Mouse (Mus musculus) neural tube, embryonic 11.5 days (tissue): ENCODE measurements at regions not wholly inside any gene's neighbourhood (a gene's known extent, or its start where the extent isn't known, plus 50 kb on each side); places are given as distances from the start of the nearest gene placed in this dataset.
A peak's percentile ranks its signal among the peaks of the same experiment; 100 is the strongest.

ENCODE experiments used
- ATAC-seq: fragments of 200-750 bp; cut with Nextera tagmentation; 2 replicates; pipeline ENCODE4 v1.8.0; 2017; ENCODE audit warnings: moderate number of reproducible peaks, mild to moderate bottlenecking, moderate TSS enrichment, moderate library complexity; ENCODE audit not compliant: insufficient read depth, low FRiP score, low TSS enrichment
- DNase-seq: peaks from one replicate; pipeline ENCODE4 v3.0.0-alpha.2; 2015; ENCODE audit warnings: low spot score
- H3K27ac ChIP-seq: fragments of 300-500 bp; sonication (generic); 2 replicates; pipeline ENCODE4 v1.5.1; 2014; ENCODE audit warnings: low read depth, mild to moderate bottlenecking, low read length
- H3K27me3 ChIP-seq: fragments of 300-500 bp; sonication (generic); 2 replicates; pipeline ENCODE4 v1.6.1; 2014; ENCODE audit warnings: mild to moderate bottlenecking, low read length, mixed read lengths; ENCODE audit not compliant: control insufficient read depth, insufficient read depth
- H3K36me3 ChIP-seq: fragments of 300-500 bp; sonication (generic); 2 replicates; pipeline ENCODE4 v1.6.1; 2014; ENCODE audit warnings: mild to moderate bottlenecking, low read length, moderate library complexity, mixed read lengths; ENCODE audit not compliant: control insufficient read depth, insufficient read depth
- H3K4me1 ChIP-seq: fragments of 300-500 bp; sonication (generic); 2 replicates; pipeline ENCODE4 v1.6.1; 2014; ENCODE audit warnings: low read length, mixed read lengths; ENCODE audit not compliant: control insufficient read depth, insufficient read depth
- H3K4me2 ChIP-seq: fragments of 300-500 bp; sonication (generic); 2 replicates; pipeline ENCODE4 v1.6.1; 2014; ENCODE audit warnings: low read depth, mild to moderate bottlenecking, moderate library complexity
- H3K4me3 ChIP-seq: fragments of 300-500 bp; sonication (generic); 2 replicates; pipeline ENCODE4 v1.5.1; 2014; ENCODE audit warnings: low read depth, low read length
- H3K9ac ChIP-seq: fragments of 300-500 bp; sonication (generic); 2 replicates; pipeline ENCODE4 v1.6.1; 2014; ENCODE audit warnings: mild to moderate bottlenecking, low read length
- H3K9me3 ChIP-seq: fragments of 300-500 bp; sonication (generic); 2 replicates; pipeline ENCODE4 v1.6.1; 2016; ENCODE audit warnings: low read length; ENCODE audit not compliant: control insufficient read depth
- WGBS: fragments of 180-500 bp; shearing (Covaris S2); extraction: QIAGEN DNeasy Blood & Tissue Kit; methylation state at CpG from one replicate; pipeline ENCODE4 v1.1.7; 2014; 5-methylcytosine and 5-hydroxymethylcytosine counted together

- Histone ChIP-seq H3K9ac (no peak overlapping the region), H3K27ac (no peak overlapping the region), H3K9me3 (no peaks in the 10 kb centered on the region; the same call in 1 of the 2 replicates), H3K36me3 (no peaks in the 10 kb centered on the region), H3K4me2 (no peak overlapping the region), H3K4me3 (no peak overlapping the region), H3K4me1 (no peaks in the 10 kb centered on the region), H3K27me3 (no peaks in the 10 kb centered on the region)
- no peak for DNase-seq
- ATAC-seq = no peak
- 71% methylated on average over 13 of the region's 13 CpGs for WGBS
These were observed 130.9 kb downstream of the Gm26897 start for GRCm38 (mm10) chr5:111864606-111865005.

GRCm38 (mm10) chr5:111869011-111869410, 135.3 kb downstream of the Gm26897 start:
- Histone ChIP-seq H3K9ac (no peak overlapping the region), H3K9me3 (peaks cover 19% of the 10 kb centered on the region), H3K27ac (no peak overlapping the region), H3K4me1 (no peaks in the 10 kb centered on the region), H3K4me2 (no peak overlapping the region), H3K27me3 (no peaks in the 10 kb centered on the region), H3K4me3 (no peak overlapping the region), H3K36me3 (no peaks in the 10 kb centered on the region)
- 71% methylated on average over 12 of the region's 12 CpGs for WGBS
- DNase-seq (no peak), ATAC-seq (no peak)

- Histone ChIP-seq H3K27ac (peak overlapping the region; percentile 45), H3K9ac (0 out of 2 replicates have a peak overlapping the region, but pooled peaks have one; percentile 8), H3K4me1 (peaks cover 9% of the 10 kb centered on the region), H3K27me3 (no peaks in the 10 kb centered on the region), H3K9me3 (peaks cover 5% of the 10 kb centered on the region; the same call in 1 of the 2 replicates), H3K4me2 (no peak overlapping the region), H3K4me3 (no peak overlapping the region), H3K36me3 (no peaks in the 10 kb centered on the region)
- DNase-seq (peak; percentile 61), ATAC-seq (no peak)
- under 1% methylated on average over 8 of the region's 8 CpGs for WGBS
These were observed 143.6 kb downstream of the Gm26897 start for GRCm38 (mm10) chr5:111877165-111877793.

GRCm38 (mm10) chr5:111879044-111879443, 145.3 kb downstream of the Gm26897 start:
- DNase-seq (no peak), ATAC-seq (no peak)
- no peak overlapping the region for H3K4me2 ChIP-seq
- H3K4me3 ChIP-seq = no peak overlapping the region
- H3K9me3 ChIP-seq = no peaks in the 10 kb centered on the region
- H3K9ac ChIP-seq = no peak overlapping the region
- peaks cover 9% of the 10 kb centered on the region for H3K4me1 ChIP-seq
- no peaks in the 10 kb centered on the region for H3K27me3 ChIP-seq
- no peaks in the 10 kb centered on the region for H3K36me3 ChIP-seq
- no peak overlapping the region for H3K27ac ChIP-seq

DNA sequence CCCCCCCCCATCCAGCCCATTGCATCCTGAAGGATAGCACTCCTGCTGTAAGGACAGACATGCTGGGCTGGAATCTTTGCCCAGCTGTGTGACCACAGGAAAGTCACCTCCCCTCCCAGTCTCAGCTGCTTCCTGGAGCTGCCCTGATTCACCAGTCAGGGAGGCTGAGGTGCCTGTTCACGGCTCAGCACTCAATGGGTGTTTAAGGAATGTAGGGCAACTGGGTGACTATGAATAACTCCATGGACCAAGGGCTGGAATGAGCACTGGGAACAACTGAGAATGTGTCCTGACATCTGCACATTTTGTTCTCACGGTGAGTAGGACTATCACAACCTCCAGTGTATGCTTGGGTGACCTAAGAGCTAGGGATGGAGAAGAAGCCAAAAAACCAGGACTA, 146.5 kb downstream of the Gm26897 start:
- no peak overlapping the region for H3K4me3 ChIP-seq
- WGBS = 77% methylated on average over 2 of the region's 2 CpGs
- no peak overlapping the region for H3K9ac ChIP-seq
- H3K4me1 ChIP-seq = peaks cover 9% of the 10 kb centered on the region
- DNase-seq (no peak), ATAC-seq (no peak)
- H3K9me3 ChIP-seq = no peaks in the 10 kb centered on the region
- no peak overlapping the region for H3K4me2 ChIP-seq
- H3K36me3 ChIP-seq = no peaks in the 10 kb centered on the region
- H3K27ac ChIP-seq = no peak overlapping the region
- H3K27me3 ChIP-seq = no peaks in the 10 kb centered on the region

DNA sequence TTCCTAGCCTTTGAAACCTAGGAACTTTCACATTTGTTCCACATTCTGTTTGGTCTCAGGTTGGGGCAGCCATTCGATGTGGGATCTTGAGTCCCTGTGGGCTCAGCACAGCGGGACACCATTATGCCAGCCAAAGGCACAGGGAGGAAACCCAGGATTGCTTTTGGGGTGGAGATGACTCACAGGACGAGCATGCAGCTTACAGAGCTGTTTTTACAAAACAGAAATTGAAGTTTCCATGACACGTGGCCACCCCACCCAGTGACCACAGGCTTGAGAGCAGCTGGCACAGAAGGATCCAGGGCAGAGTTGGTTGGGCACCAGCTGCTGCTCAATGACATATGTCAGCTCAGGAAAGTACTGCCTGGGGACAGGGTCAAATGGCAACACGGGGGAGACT, 147.8 kb downstream of the Gm26897 start:
- Histone ChIP-seq H3K27ac (no peak overlapping the region), H3K4me1 (peaks cover 17% of the 10 kb centered on the region), H3K27me3 (no peaks in the 10 kb centered on the region), H3K4me3 (no peak overlapping the region), H3K4me2 (no peak overlapping the region), H3K9me3 (no peaks in the 10 kb centered on the region), H3K9ac (no peak overlapping the region), H3K36me3 (no peaks in the 10 kb centered on the region)
- ATAC-seq (no peak), DNase-seq (no peak)
- WGBS = 38% methylated on average over 5 of the region's 5 CpGs

GRCm38 (mm10) chr5:111887281-111887680, 153.6 kb downstream of the Gm26897 start:
- Histone ChIP-seq H3K36me3 (no peaks in the 10 kb centered on the region), H3K4me3 (no peak overlapping the region), H3K4me1 (peaks cover 12% of the 10 kb centered on the region), H3K9me3 (no peaks in the 10 kb centered on the region), H3K27ac (no peak overlapping the region), H3K27me3 (no peaks in the 10 kb centered on the region; the same call in 1 of the 2 replicates), H3K4me2 (no peak overlapping the region), H3K9ac (no peak overlapping the region)
- ATAC-seq (no peak), DNase-seq (no peak)
- WGBS = 68% methylated on average over 4 of the region's 4 CpGs

GRCm38 (mm10) chr5:111890800-111891199, 157.1 kb downstream of the Gm26897 start:
- H3K4me1 ChIP-seq = peaks cover 29% of the 10 kb centered on the region

GRCm38 (mm10) chr5:111891261-111891693, 157.6 kb downstream of the Gm26897 start:
- H3K4me1 ChIP-seq = peaks cover 24% of the 10 kb centered on the region
- H3K9me3 ChIP-seq = no peaks in the 10 kb centered on the region
- 0 out of 2 replicates have a peak overlapping the region, but pooled peaks have one; percentile 70 for H3K27ac ChIP-seq
- H3K4me2 ChIP-seq = no peak overlapping the region
- DNase-seq (peak; percentile 28), ATAC-seq (no peak)
- no peak overlapping the region for H3K4me3 ChIP-seq
- H3K27me3 ChIP-seq = no peaks in the 10 kb centered on the region; the same call in 1 of the 2 replicates
- WGBS = 65% methylated on average over 8 of the region's 8 CpGs
- H3K9ac ChIP-seq = no peak overlapping the region
- no peaks in the 10 kb centered on the region for H3K36me3 ChIP-seq

More at GRCm38 (mm10) chr5:111890800-111891199, 157.1 kb downstream of the Gm26897 start:
- DNase-seq (peak; percentile 67), ATAC-seq (no peak)
- Histone ChIP-seq H3K27ac (0 out of 2 replicates have a peak overlapping the region, but pooled peaks have one; percentile 70), H3K4me2 (no peak overlapping the region), H3K9me3 (no peaks in the 10 kb centered on the region), H3K4me3 (no peak overlapping the region), H3K9ac (no peak overlapping the region), H3K36me3 (no peaks in the 10 kb centered on the region), H3K27me3 (no peaks in the 10 kb centered on the region; the same call in 1 of the 2 replicates)
- WGBS = 47% methylated on average over 7 of the region's 7 CpGs
